Mouse (Mus musculus) lung, postnatal 4 days (tissue): ENCODE results near the gene Itpkc.

ENCODE experiments used
- DNase-seq, 2 experiments: peaks; one replicate each; pipeline ENCODE4 v3.0.0; 2021

The Itpkc gene

GRCm38 (mm10) chr7:27235726-27236125, 7.3 kb upstream of the Itpkc start:
- no peak for DNase-seq

- DNase-seq = no peak
Measured at GRCm38 (mm10) chr7:27233300-27233699, 4.8 kb upstream of the Itpkc start.

GRCm38 (mm10) chr7:27232781-27233281, 4.4 kb upstream of the Itpkc start, which contains the start of gene Coq8b:
TSS of gene Coq8b (plus strand) at chr7:27233023.
- DNase-seq = peak; percentile 95

- peak; percentile 22 to 56 for DNase-seq
Measured at GRCm38 (mm10) chr7:27231693-27232331, 3.4 kb upstream of the Itpkc start.

- DNase-seq = no peak
Measured at GRCm38 (mm10) chr7:27230781-27231180, 2.3 kb upstream of the Itpkc start.

- no peak for DNase-seq
Measured at GRCm38 (mm10) chr7:27228865-27229264, 404 bp upstream of the Itpkc start.

- no peak for DNase-seq
Measured at GRCm38 (mm10) chr7:27227676-27228075, 785 bp downstream of the Itpkc start.

GRCm38 (mm10) chr7:27227276-27227675, 1.2 kb downstream of the Itpkc start:
- no peak for DNase-seq

GRCm38 (mm10) chr7:27224877-27225575, 3.4 kb downstream of the Itpkc start:
- no peak for DNase-seq

GRCm38 (mm10) chr7:27222538-27222937, 5.9 kb downstream of the Itpkc start:
- no peak for DNase-seq

- no peak for DNase-seq
Measured at GRCm38 (mm10) chr7:27221939-27222338, 6.5 kb downstream of the Itpkc start.

- DNase-seq = no peak
Measured at GRCm38 (mm10) chr7:27219937-27220336, 8.5 kb downstream of the Itpkc start.

GRCm38 (mm10) chr7:27218586-27218985, 9.9 kb downstream of the Itpkc start:
- DNase-seq = no peak

- DNase-seq = no peak
Measured at GRCm38 (mm10) chr7:27212626-27213025, 15.8 kb downstream of the Itpkc start.

- no peak for DNase-seq
Measured at GRCm38 (mm10) chr7:27203730-27204449, 24.6 kb downstream of the Itpkc start.

- no peak for DNase-seq
Measured at GRCm38 (mm10) chr7:27198779-27199178, 29.7 kb downstream of the Itpkc start.

GRCm38 (mm10) chr7:27198355-27198754, 30.1 kb downstream of the Itpkc start:
- DNase-seq = no peak

GRCm38 (mm10) chr7:27197634-27198033, 30.8 kb downstream of the Itpkc start:
- no peak for DNase-seq

- no peak for DNase-seq
Measured at GRCm38 (mm10) chr7:27197136-27197535, 31.3 kb downstream of the Itpkc start.

GRCm38 (mm10) chr7:27195681-27196611, 32.5 kb downstream of the Itpkc start, which contains the start of the genes BC024978 and Snrpa:
TSS of gene BC024978 (plus strand) at chr7:27195781.
TSS of gene Snrpa (minus strand) at chr7:27196271.
- DNase-seq = peak; percentile 96 to 99

GRCm38 (mm10) chr7:27193731-27194130, 34.7 kb downstream of the Itpkc start:
- no peak for DNase-seq

- DNase-seq = no peak
Measured at GRCm38 (mm10) chr7:27192434-27192833, 36.0 kb downstream of the Itpkc start.
